ENCODE assay signal across 18 mouse cellular contexts in the genomic region with DNA sequence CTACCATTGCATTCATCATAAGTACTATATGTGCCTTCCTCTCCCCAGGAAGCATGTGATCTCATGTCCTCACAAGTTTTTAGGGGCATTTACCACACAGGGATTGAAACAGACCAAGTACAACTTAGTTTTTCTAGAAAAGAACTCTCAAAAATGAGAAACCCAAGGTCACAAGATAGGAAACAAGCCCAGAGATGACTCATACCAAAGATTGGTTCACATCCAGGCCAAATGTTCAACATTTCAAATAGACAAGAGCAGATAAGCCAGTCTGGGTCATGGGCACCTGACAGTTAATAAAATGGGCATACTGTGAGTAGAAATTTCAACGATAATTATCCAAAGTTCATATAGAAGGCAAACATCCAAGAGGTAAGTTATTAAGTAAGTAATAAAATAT.
"Had no signal": no experiment of that assay in that cellular context is flagged by ENCODE, and none has a peak within 500 bp of the region (broad histone marks: within the 10 kb centered on the region; RNA-seq: fewer than 3 reads in every experiment).

No protein-coding gene starts in this region.

- H3K27ac ChIP-seq: lung, embryonic 15.5 days; midbrain, embryonic 10.5 days; midbrain, embryonic 12.5 days; neural tube, embryonic 13.5 days; neural tube, embryonic 15.5 days had no signal

- DNase-seq: lung, adult 2 months; lung, postnatal 14 days; lung, postnatal 36 days; midbrain, embryonic 14.5 days; retina, postnatal 1 day; right cerebral cortex, adult 18-20 months; right cerebral cortex, postnatal 25 days; right cerebral cortex, postnatal 4 days; spleen, adult 18-20 months; thymus, adult 18-20 months; thymus, postnatal 14 days; thymus, postnatal 36 days had no signal

- H3K4me3 ChIP-seq: lung, embryonic 15.5 days; midbrain, embryonic 10.5 days; midbrain, embryonic 12.5 days; myocyte; neural tube, embryonic 13.5 days; neural tube, embryonic 15.5 days had no signal
